In the genomic region with DNA sequence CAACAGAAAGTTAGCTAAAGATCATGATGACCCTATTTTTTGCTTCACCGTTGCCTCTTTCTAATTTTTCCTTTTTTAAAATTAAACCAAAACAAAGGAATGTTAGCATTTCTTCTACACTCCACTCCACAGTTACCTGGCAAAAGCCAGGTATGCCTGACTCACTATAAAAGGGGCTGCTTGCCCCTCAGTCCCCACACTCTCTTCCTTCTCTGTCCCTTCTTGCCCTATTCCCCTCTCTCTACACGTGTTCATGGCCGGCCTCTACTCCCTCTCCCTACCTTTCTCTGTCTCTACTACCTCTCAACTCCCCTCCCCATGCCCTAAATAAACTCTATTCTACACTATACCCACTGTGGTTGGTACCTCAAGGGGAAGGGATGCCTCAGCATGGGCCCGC, we compare ENCODE assay signal across 10 mouse cellular contexts. TPM values are rescaled to one million over a fixed set of nuclear protein-coding genes. Genes with fewer than 3 reads are reported as not detected.
DNase-seq lines count a peak whose midpoint lies in the region; ATAC-seq and TF ChIP-seq lines count a peak whose summit lies in the region.
"Had no signal": no experiment of that assay in that cellular context is flagged by ENCODE, and none has a peak within 500 bp of the region (broad histone marks: within the 10 kb centered on the region; RNA-seq: fewer than 3 reads in every experiment).

No protein-coding gene starts in this region.

- peaks cover 5% of the 10 kb centered on the region for H3K79me2 ChIP-seq in myocyte (ENCODE audit: control insufficient read depth, insufficient read depth)

- no peaks in the 10 kb centered on the region for H3K9me3 ChIP-seq in forebrain, embryonic 11.5 days (ENCODE audit: control insufficient read depth, low read length)
- H3K9me3 ChIP-seq in forebrain, postnatal 0 days (ENCODE audit: low read length): no peaks in the 10 kb centered on the region
- no peaks in the 10 kb centered on the region for H3K9me3 ChIP-seq in lung, embryonic 15.5 days
- H3K9me3 ChIP-seq in forebrain, embryonic 15.5 days: no peaks in the 10 kb centered on the region

- ATAC-seq in forebrain, embryonic 11.5 days (replicated peaks; ENCODE audit: low FRiP score): no peak
- no peak for ATAC-seq in forebrain, postnatal 0 days
- ATAC-seq in lung, embryonic 15.5 days (ENCODE audit: borderline replicate concordance, extremely low read depth, low FRiP score, low TSS enrichment): no peak
- ATAC-seq in forebrain, embryonic 15.5 days (replicated peaks): no peak

- TF ChIP-seq CTCF in forebrain, postnatal 0 days (IDR thresholded peaks at IDR 0.05; ENCODE audit: low read depth): no peak
- no peak for TF ChIP-seq CTCF in lung, adult 2 months (IDR thresholded peaks at IDR 0.05; ENCODE audit: insufficient read depth, low read length)

- no peak overlapping the region for H3K9ac ChIP-seq in forebrain, embryonic 11.5 days (ENCODE audit: low read length)
- H3K9ac ChIP-seq in forebrain, postnatal 0 days: no peak overlapping the region
- H3K9ac ChIP-seq in lung, embryonic 15.5 days: no peak overlapping the region
- 0 out of 2 replicates have a peak overlapping the region, but pooled peaks have one; percentile 17 for H3K9ac ChIP-seq in forebrain, embryonic 15.5 days (replicated peaks)

- H3K27me3 ChIP-seq in forebrain, embryonic 11.5 days (ENCODE audit: control insufficient read depth, insufficient read depth, low read length): no peaks in the 10 kb centered on the region
- no peaks in the 10 kb centered on the region for H3K27me3 ChIP-seq in forebrain, postnatal 0 days (ENCODE audit: insufficient read depth, low read length)
- no peaks in the 10 kb centered on the region for H3K27me3 ChIP-seq in lung, embryonic 15.5 days
- H3K27me3 ChIP-seq in forebrain, embryonic 15.5 days: no peaks in the 10 kb centered on the region
- H3K27me3 ChIP-seq in myocyte (ENCODE audit: control insufficient read depth, insufficient read depth, insufficient read length): no peaks in the 10 kb centered on the region

- no peak overlapping the region for H3ac ChIP-seq in myocyte (ENCODE audit: control insufficient read depth, insufficient read length)

- no peak for TF ChIP-seq POLR2A in lung, adult 2 months (IDR thresholded peaks at IDR 0.05; ENCODE audit: borderline replicate concordance, extremely low read depth, low read depth, low read length)
- TF ChIP-seq POLR2A in myocyte (IDR thresholded peaks at IDR 0.05; ENCODE audit: insufficient read length, low read depth): no peak

- H3K4me3 ChIP-seq in forebrain, embryonic 11.5 days (ENCODE audit: low read depth, low read length): no peak overlapping the region
- H3K4me3 ChIP-seq in forebrain, postnatal 0 days (ENCODE audit: low read depth, low read length): no peak overlapping the region
- peak overlapping the region; percentile 77 for H3K4me3 ChIP-seq in lung, embryonic 15.5 days
- H3K4me3 ChIP-seq in lung, adult 2 months (replicated peaks; ENCODE audit: extremely low read depth, low read depth, low read length): no peak overlapping the region
- H3K4me3 ChIP-seq in forebrain, embryonic 15.5 days: peak overlapping the region; percentile 79; the same call in 1 of the 2 replicates
- peak overlapping the region; percentile 45 for H3K4me3 ChIP-seq in myocyte

- H3K27ac ChIP-seq in forebrain, embryonic 11.5 days (ENCODE audit: low read depth, low read length): no peak overlapping the region
- H3K27ac ChIP-seq in forebrain, postnatal 0 days (ENCODE audit: low read depth, low read length): no peak overlapping the region
- no peak overlapping the region for H3K27ac ChIP-seq in lung, embryonic 15.5 days
- no peak overlapping the region for H3K27ac ChIP-seq in forebrain, embryonic 15.5 days (replicated peaks)

- DNase-seq in forebrain, embryonic 11.5 days (ENCODE audit: low spot score): no peak
- DNase-seq in forebrain, postnatal 0 days: no peak
- DNase-seq in lung, adult 2 months: no peak
- DNase-seq in cerebellum, postnatal 4 days (ENCODE audit: low spot score in 2 of 2): no peak
- no peak for DNase-seq in right cerebral cortex, postnatal 25 days

- H3K36me3 ChIP-seq in forebrain, embryonic 11.5 days (ENCODE audit: control insufficient read depth, insufficient read depth, low read length): no peaks in the 10 kb centered on the region
- 0 out of 2 replicates have a peak, but pooled peaks cover under 1% of the 10 kb centered on the region for H3K36me3 ChIP-seq in forebrain, postnatal 0 days (ENCODE audit: insufficient read depth)
- peaks cover 2% of the 10 kb centered on the region; the same call in 1 of the 2 replicates for H3K36me3 ChIP-seq in lung, embryonic 15.5 days
- no peaks in the 10 kb centered on the region for H3K36me3 ChIP-seq in forebrain, embryonic 15.5 days
- no peaks in the 10 kb centered on the region for H3K36me3 ChIP-seq in myocyte (ENCODE audit: control insufficient read depth, insufficient read depth)

- 61% methylated on average over 4 of the region's 4 CpGs for WGBS in forebrain, embryonic 11.5 days
- 68% methylated on average over 4 of the region's 4 CpGs for WGBS in forebrain, postnatal 0 days
- WGBS in lung, embryonic 15.5 days: 63% methylated on average over 4 of the region's 4 CpGs
- WGBS in lung, adult 2 months: 72% methylated on average over 4 of the region's 4 CpGs
- WGBS in forebrain, embryonic 15.5 days: 65% methylated on average over 4 of the region's 4 CpGs

- H3K4me1 ChIP-seq in forebrain, embryonic 11.5 days (replicated peaks; ENCODE audit: control insufficient read depth, insufficient read depth, low read length): peaks cover 11% of the 10 kb centered on the region; the same call in 1 of the 2 replicates
- peaks cover 4% of the 10 kb centered on the region; the same call in 1 of the 2 replicates for H3K4me1 ChIP-seq in forebrain, postnatal 0 days (ENCODE audit: insufficient read depth)
- H3K4me1 ChIP-seq in lung, embryonic 15.5 days: peaks cover 25% of the 10 kb centered on the region
- peaks cover 5% of the 10 kb centered on the region; the same call in 1 of the 2 replicates for H3K4me1 ChIP-seq in lung, adult 2 months (ENCODE audit: control insufficient read depth, insufficient read depth, low read length)
- peaks cover 26% of the 10 kb centered on the region for H3K4me1 ChIP-seq in forebrain, embryonic 15.5 days

- peak overlapping the region; percentile 61; the same call in 1 of the 2 replicates for H3K4me2 ChIP-seq in forebrain, embryonic 11.5 days (ENCODE audit: low read depth, low read length, severe bottlenecking)
- no peak overlapping the region for H3K4me2 ChIP-seq in forebrain, postnatal 0 days (ENCODE audit: low read depth)
- H3K4me2 ChIP-seq in lung, embryonic 15.5 days: peak overlapping the region; percentile 76
- no peak overlapping the region; the same call in 1 of the 2 replicates for H3K4me2 ChIP-seq in forebrain, embryonic 15.5 days (replicated peaks)
- peak overlapping the region; percentile 80 for H3K4me2 ChIP-seq in myocyte (ENCODE audit: low read depth)

TF ChIP-seq in myocyte, 11 proteins besides CTCF, POLR2A, EP300 and RAD21:
- TF ChIP-seq POLR2AphosphoS2 (IDR thresholded peaks at IDR 0.05; ENCODE audit: insufficient read length, low read depth): no peak
- no peak for TF ChIP-seq TCF3 (IDR thresholded peaks at IDR 0.05; ENCODE audit: insufficient read length, low read depth)
- TF ChIP-seq MAX (IDR thresholded peaks at IDR 0.05; ENCODE audit: low read depth): no peak
- TF ChIP-seq CEBPB (IDR thresholded peaks at IDR 0.05; ENCODE audit: insufficient read depth, poor library complexity, severe bottlenecking): no peak
- TF ChIP-seq TCF12 (IDR thresholded peaks at IDR 0.05; ENCODE audit: insufficient read depth, poor library complexity, severe bottlenecking): no peak
- no peak for TF ChIP-seq USF1 (IDR thresholded peaks at IDR 0.05; ENCODE audit: low read depth)
- TF ChIP-seq SRF (IDR thresholded peaks at IDR 0.05; ENCODE audit: control insufficient read depth, insufficient read length, low read depth): no peak
- TF ChIP-seq MYOD1 (IDR thresholded peaks at IDR 0.05; ENCODE audit: control insufficient read depth in 1 of 3, insufficient read length in 2 of 3, low read depth in 2 of 3): no peak
- no peak for TF ChIP-seq MYOG (IDR thresholded peaks at IDR 0.05; ENCODE audit: control insufficient read depth in 1 of 3, insufficient read depth in 1 of 3, insufficient read length in 2 of 3, low read depth in 2 of 3)
- no peak for TF ChIP-seq E2F4 (IDR thresholded peaks at IDR 0.05; ENCODE audit: insufficient read depth)
- no peak for TF ChIP-seq REST (IDR thresholded peaks at IDR 0.05; ENCODE audit: insufficient read depth, insufficient read length)

RNA-seq across cellular contexts. Expression of a gene that starts 1.1 kb away (rescaled TPM):
- polyA plus RNA-seq in forebrain, embryonic 11.5 days (2014; fragmentation: Nextera tagmentation; extraction: Ambion mirVana): 41.7 and 42.2 TPM in 2 replicates
- total RNA-seq in forebrain, postnatal 0 days (2014; rRNA removed): 18.7 and 19.6 TPM in 2 replicates
- 27.1 and 31.1 TPM in 2 replicates for polyA plus RNA-seq in forebrain, postnatal 0 days (2015; fragmentation: Nextera tagmentation; extraction: Ambion mirVana)
- polyA plus RNA-seq in lung, embryonic 15.5 days (2015; fragmentation: Nextera tagmentation; extraction: Ambion mirVana): 40.6 and 46.1 TPM in 2 replicates
- polyA plus RNA-seq in lung, adult 2 months (2012; rRNA removed): 42.0 and 51.9 TPM in 2 replicates
- polyA plus RNA-seq in forebrain, embryonic 15.5 days (2015; fragmentation: Nextera tagmentation; extraction: Ambion mirVana): 36.2 and 37.2 TPM in 2 replicates
- 20.6 TPM for polyA plus RNA-seq in myocyte (2012; fragmentation: generic; extraction: Trizol)

RNA-seq across cellular contexts. Expression of a gene that starts 3.7 kb away (rescaled TPM):
- 3.9 and 4.4 TPM in 2 replicates for polyA plus RNA-seq in forebrain, embryonic 11.5 days (2014; fragmentation: Nextera tagmentation; extraction: Ambion mirVana)
- 0.85 and 2.0 TPM in 2 replicates for total RNA-seq in forebrain, postnatal 0 days (2014; rRNA removed)
- 0.41 and 0.74 TPM in 2 replicates for polyA plus RNA-seq in forebrain, postnatal 0 days (2015; fragmentation: Nextera tagmentation; extraction: Ambion mirVana)
- 2.1 and 2.2 TPM in 2 replicates for polyA plus RNA-seq in lung, embryonic 15.5 days (2015; fragmentation: Nextera tagmentation; extraction: Ambion mirVana)
- 0.15 and 0.18 TPM in 2 replicates for polyA plus RNA-seq in lung, adult 2 months (2012; rRNA removed)
- 1.1 and 1.2 TPM in 2 replicates for polyA plus RNA-seq in forebrain, embryonic 15.5 days (2015; fragmentation: Nextera tagmentation; extraction: Ambion mirVana)
- polyA plus RNA-seq in myocyte (2012; fragmentation: generic; extraction: Trizol): 0.12 TPM

RNA-seq across cellular contexts. Expression of a gene that starts 38.6 kb away (rescaled TPM):
- not detected in 2 replicates for polyA plus RNA-seq in forebrain, embryonic 11.5 days (2014; fragmentation: Nextera tagmentation; extraction: Ambion mirVana)
- total RNA-seq in forebrain, postnatal 0 days (2014; rRNA removed): not detected in 2 replicates
- not detected in 2 replicates for polyA plus RNA-seq in forebrain, postnatal 0 days (2015; fragmentation: Nextera tagmentation; extraction: Ambion mirVana)
- not detected in 2 replicates for polyA plus RNA-seq in lung, embryonic 15.5 days (2015; fragmentation: Nextera tagmentation; extraction: Ambion mirVana)
- polyA plus RNA-seq in lung, adult 2 months (2012; rRNA removed): not detected in 2 replicates
- polyA plus RNA-seq in forebrain, embryonic 15.5 days (2015; fragmentation: Nextera tagmentation; extraction: Ambion mirVana): not detected in 2 replicates
- polyA plus RNA-seq in myocyte (2012; fragmentation: generic; extraction: Trizol): not detected
- polyA plus RNA-seq: C2C12; neural tube, embryonic 11.5 days had no signal

Comparison
In these comparisons a context has a peak if more than half of its experiments do, and no peak if none do; other contexts are left out.
1. H3K4me2 ChIP-seq: peak in forebrain, embryonic 11.5 days (single experiment), lung, embryonic 15.5 days (single experiment) and myocyte (single experiment); none in forebrain, postnatal 0 days (single experiment) and forebrain, embryonic 15.5 days (single experiment).
2. H3K4me3 ChIP-seq: peak in lung, embryonic 15.5 days (single experiment), forebrain, embryonic 15.5 days (single experiment) and myocyte (single experiment); none in forebrain, embryonic 11.5 days (single experiment), forebrain, postnatal 0 days (single experiment) and lung, adult 2 months (single experiment).